Mouse (Mus musculus) bone marrow, adult 2 months (tissue): ENCODE measurements around the gene Isg20. TPM values are rescaled to one million over a fixed set of nuclear protein-coding genes. Genes with fewer than 3 reads are reported as not detected.

Experiments used
- H3K27ac ChIP-seq: fragments of 200-500 bp; 2 replicates; pipeline ENCODE4 v1.5.1; 2012; ENCODE audit warnings: low read depth, mild to moderate bottlenecking, control low read depth, inconsistent platforms, low read length; ENCODE audit not compliant: control insufficient read depth, poor library complexity, insufficient read depth
- H3K4me1 ChIP-seq: fragments of 200-500 bp; 2 replicates; pipeline ENCODE4 v1.6.1; 2011; ENCODE audit warnings: low read length; ENCODE audit not compliant: control insufficient read depth, insufficient read depth
- H3K4me3 ChIP-seq: fragments of 200-500 bp; replicated peaks from 2 replicates; pipeline ENCODE3; 2011; ENCODE audit warnings: mild to moderate bottlenecking, low read depth, low read length, control low read depth; ENCODE audit not compliant: control insufficient read depth
- CTCF ChIP-seq: fragments of 200-500 bp; IDR thresholded peaks from 2 replicates; pipeline ENCODE4 v1.5.1; 2011; ENCODE audit warnings: low read length, control low read depth; ENCODE audit not compliant: control insufficient read depth, insufficient read depth
- POLR2A ChIP-seq: fragments of 200-500 bp; IDR thresholded peaks from 2 replicates; pipeline ENCODE4 v1.6.1; 2011; ENCODE audit warnings: low read depth, mild to moderate bottlenecking, control low read depth, low read length, borderline replicate concordance; ENCODE audit not compliant: control insufficient read depth
- WGBS: fragments of 180-500 bp; shearing (Covaris S2); methylation state at CpG from one replicate; pipeline ENCODE4 v1.1.7; 2018; 5-methylcytosine and 5-hydroxymethylcytosine counted together
- polyA plus RNA-seq: library from polyadenylated mRNA; stranded (reverse); fragments of >200 nt; gene quantifications from 2 replicates; pipeline ENCODE4 v1.2.4, GENCODE M21; 2011; ENCODE audit warnings: low replicate concordance; ENCODE audit not compliant: missing spikeins, insufficient read depth, insufficient read length

Isg20 gene
- polyA plus RNA-seq, 1 experiment, result 159 TPM

GRCm38 (mm10) chr7:78954619-78955018 is 41.4 kb downstream of the Isg20 start:
- no peak for TF ChIP-seq CTCF
- no peak for TF ChIP-seq POLR2A
- Histone ChIP-seq H3K4me3 (no peak overlapping the region), H3K4me1 (no peaks in the 10 kb centered on the region), H3K27ac (no peak overlapping the region)
- WGBS, result 71% methylated on average over 6 of the region's 6 CpGs

DNA sequence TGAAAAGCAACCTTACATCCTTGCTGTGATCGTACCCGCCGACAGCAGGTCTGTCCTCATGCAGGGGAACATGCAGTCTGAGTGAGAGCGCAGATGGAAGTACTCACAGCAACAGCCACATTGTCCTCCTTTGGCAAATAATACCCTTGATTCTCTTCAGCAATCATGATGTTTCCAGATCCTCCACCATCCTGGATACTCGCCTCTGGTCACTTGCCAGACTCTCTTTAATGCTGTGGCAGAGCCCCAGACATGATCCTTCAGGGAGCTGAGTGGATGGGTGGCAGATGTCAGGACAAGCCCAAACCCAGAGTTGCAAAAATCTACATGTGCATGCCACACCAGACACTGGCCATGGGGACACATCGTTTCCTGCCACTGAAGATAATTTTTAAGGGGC is 41.9 kb downstream of the Isg20 start:
- WGBS, result 81% methylated on average over 6 of the region's 6 CpGs
- Histone ChIP-seq H3K4me3 (no peak overlapping the region), H3K4me1 (no peaks in the 10 kb centered on the region), H3K27ac (no peak overlapping the region)
- TF ChIP-seq CTCF (no peak), POLR2A (no peak)

GRCm38 (mm10) chr7:78958499-78959073 is 45.4 kb downstream of the Isg20 start:
- Histone ChIP-seq H3K4me3 (no peak overlapping the region), H3K4me1 (no peaks in the 10 kb centered on the region), H3K27ac (no peak overlapping the region)
- 73% methylated on average over 6 of the region's 6 CpGs for WGBS
- no peak for TF ChIP-seq CTCF
- TF ChIP-seq POLR2A, result no peak

DNA sequence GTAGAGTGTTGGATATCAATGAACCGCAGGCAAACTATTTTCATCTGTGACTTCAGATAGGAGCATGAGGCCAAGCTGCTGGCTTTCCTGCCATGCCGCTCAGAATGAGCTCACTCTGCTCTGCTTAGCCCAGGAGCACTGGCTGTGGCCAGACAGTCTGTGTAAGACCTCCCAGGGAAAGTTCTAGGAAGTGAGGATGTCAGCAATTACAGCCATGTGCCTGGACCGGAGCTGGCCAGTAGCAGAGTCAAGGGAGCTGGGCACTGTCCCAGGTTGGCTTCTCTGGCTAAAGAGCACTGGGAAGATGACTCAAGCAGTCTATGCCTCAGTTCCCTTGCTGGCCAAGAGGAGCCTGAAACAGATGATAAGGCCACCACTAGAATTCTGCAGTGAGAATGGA is 50.7 kb downstream of the Isg20 start:
- TF ChIP-seq POLR2A (no peak), CTCF (no peak)
- 76% methylated on average over 3 of the region's 3 CpGs for WGBS
- no peak overlapping the region for H3K4me3 ChIP-seq
- H3K27ac ChIP-seq, result no peak overlapping the region
- no peaks in the 10 kb centered on the region for H3K4me1 ChIP-seq

Other genes starting within 250 kb of the Isg20 start
- 0.14 and 1.0 TPM in 2 replicates for gene Ntrk3, start 175.4 kb upstream of the Isg20 start, polyA plus RNA-seq
- gene Mrps11, start 130.3 kb upstream of the Isg20 start, polyA plus RNA-seq, result 20.0 and 24.7 TPM in 2 replicates
- 11.2 and 21.5 TPM in 2 replicates for gene Mrpl46, start 129.9 kb upstream of the Isg20 start, polyA plus RNA-seq
- gene Det1, start 66.2 kb upstream of the Isg20 start, polyA plus RNA-seq, result 5.2 and 6.0 TPM in 2 replicates
- 15.9 and 41.8 TPM in 2 replicates for gene Aen, start 17.6 kb upstream of the Isg20 start, polyA plus RNA-seq
- gene Acan, start 140.1 kb downstream of the Isg20 start, polyA plus RNA-seq, result not detected in 2 replicates
- not detected in 2 replicates for gene Hapln3, start 217.6 kb downstream of the Isg20 start, polyA plus RNA-seq
- gene Mfge8, start 235.6 kb downstream of the Isg20 start, polyA plus RNA-seq, result 6.2 and 10.9 TPM in 2 replicates